Mouse (Mus musculus): Measurements from ENCODE around the gene Golph3l. TPM values are rescaled to one million over a fixed set of nuclear protein-coding genes. Genes with fewer than 3 reads are reported as not detected.

Golph3l gene
- polyA plus RNA-seq, 1 experiment = 11.8 TPM

- Histone ChIP-seq H3K27ac (ENCODE audit: control insufficient read depth, insufficient read depth, low read depth, low read length, poor library complexity) (no peak overlapping the region), H3K4me1 (ENCODE audit: control insufficient read depth, insufficient read depth, low read length) (no peaks in the 10 kb centered on the region; the same call in 1 of the 2 replicates), H3K4me3 (replicated peaks; ENCODE audit: control insufficient read depth, low read depth, low read length) (no peak overlapping the region)
- 74% methylated on average over 4 of the region's 4 CpGs for WGBS
- TF ChIP-seq CTCF (IDR thresholded peaks at IDR 0.05; ENCODE audit: control insufficient read depth, insufficient read depth, low read length) (no peak), POLR2A (IDR thresholded peaks at IDR 0.05; ENCODE audit: borderline replicate concordance, control insufficient read depth, low read depth, low read length) (no peak)
These were observed 41.0 kb downstream of the Golph3l start for GRCm38 (mm10) chr3:95629755-95630154.

GRCm38 (mm10) chr3:95630856-95631255, 42.1 kb downstream of the Golph3l start:
- TF ChIP-seq CTCF (IDR thresholded peaks at IDR 0.05; ENCODE audit: control insufficient read depth, insufficient read depth, low read length) = no peak
- TF ChIP-seq POLR2A (IDR thresholded peaks at IDR 0.05; ENCODE audit: borderline replicate concordance, control insufficient read depth, low read depth, low read length) = no peak
- no peak overlapping the region for H3K4me3 ChIP-seq (replicated peaks; ENCODE audit: control insufficient read depth, low read depth, low read length)
- H3K27ac ChIP-seq (ENCODE audit: control insufficient read depth, insufficient read depth, low read depth, low read length, poor library complexity) = no peak overlapping the region
- H3K4me1 ChIP-seq (ENCODE audit: control insufficient read depth, insufficient read depth, low read length) = no peaks in the 10 kb centered on the region; the same call in 1 of the 2 replicates
- WGBS = 30% methylated on average over 3 of the region's 3 CpGs

GRCm38 (mm10) chr3:95631304-95631703, 42.6 kb downstream of the Golph3l start:
- TF ChIP-seq CTCF (IDR thresholded peaks at IDR 0.05; ENCODE audit: control insufficient read depth, insufficient read depth, low read length) (no peak), POLR2A (IDR thresholded peaks at IDR 0.05; ENCODE audit: borderline replicate concordance, control insufficient read depth, low read depth, low read length) (no peak)
- WGBS = 85% methylated on average over 6 of the region's 6 CpGs
- Histone ChIP-seq H3K4me1 (ENCODE audit: control insufficient read depth, insufficient read depth, low read length) (no peaks in the 10 kb centered on the region; the same call in 1 of the 2 replicates), H3K4me3 (replicated peaks; ENCODE audit: control insufficient read depth, low read depth, low read length) (no peak overlapping the region), H3K27ac (ENCODE audit: control insufficient read depth, insufficient read depth, low read depth, low read length, poor library complexity) (peak overlapping the region; percentile 53)

- H3K4me3 ChIP-seq (replicated peaks; ENCODE audit: control insufficient read depth, low read depth, low read length) = no peak overlapping the region
- H3K27ac ChIP-seq (ENCODE audit: control insufficient read depth, insufficient read depth, low read depth, low read length, poor library complexity) = peak overlapping the region; percentile 9; the same call in 1 of the 2 replicates
- 74% methylated on average over 12 of the region's 12 CpGs for WGBS
- H3K4me1 ChIP-seq (ENCODE audit: control insufficient read depth, insufficient read depth, low read length) = no peaks in the 10 kb centered on the region; the same call in 1 of the 2 replicates
- TF ChIP-seq CTCF (IDR thresholded peaks at IDR 0.05; ENCODE audit: control insufficient read depth, insufficient read depth, low read length) = peak; percentile 30; the same call in 1 of the 2 replicates
- no peak for TF ChIP-seq POLR2A (IDR thresholded peaks at IDR 0.05; ENCODE audit: borderline replicate concordance, control insufficient read depth, low read depth, low read length)
These were observed 44.2 kb downstream of the Golph3l start for GRCm38 (mm10) chr3:95632648-95633588.

GRCm38 (mm10) chr3:95635636-95636035, 46.9 kb downstream of the Golph3l start:
- H3K27ac ChIP-seq (ENCODE audit: control insufficient read depth, insufficient read depth, low read depth, low read length, poor library complexity) = no peak overlapping the region
- 78% methylated on average over 4 of the region's 4 CpGs for WGBS
- TF ChIP-seq CTCF (IDR thresholded peaks at IDR 0.05; ENCODE audit: control insufficient read depth, insufficient read depth, low read length) (no peak), POLR2A (IDR thresholded peaks at IDR 0.05; ENCODE audit: borderline replicate concordance, control insufficient read depth, low read depth, low read length) (no peak)
- no peaks in the 10 kb centered on the region; the same call in 1 of the 2 replicates for H3K4me1 ChIP-seq (ENCODE audit: control insufficient read depth, insufficient read depth, low read length)
- H3K4me3 ChIP-seq (replicated peaks; ENCODE audit: control insufficient read depth, low read depth, low read length) = no peak overlapping the region

- Histone ChIP-seq H3K4me1 (ENCODE audit: control insufficient read depth, insufficient read depth, low read length) (no peaks in the 10 kb centered on the region; the same call in 1 of the 2 replicates), H3K27ac (ENCODE audit: control insufficient read depth, insufficient read depth, low read depth, low read length, poor library complexity) (no peak overlapping the region), H3K4me3 (replicated peaks; ENCODE audit: control insufficient read depth, low read depth, low read length) (no peak overlapping the region)
- TF ChIP-seq POLR2A (IDR thresholded peaks at IDR 0.05; ENCODE audit: borderline replicate concordance, control insufficient read depth, low read depth, low read length) (no peak), CTCF (IDR thresholded peaks at IDR 0.05; ENCODE audit: control insufficient read depth, insufficient read depth, low read length) (no peak)
- 80% methylated on average over 4 of the region's 4 CpGs for WGBS
These were observed 47.3 kb downstream of the Golph3l start for GRCm38 (mm10) chr3:95636072-95636471.

- Histone ChIP-seq H3K27ac (ENCODE audit: control insufficient read depth, insufficient read depth, low read depth, low read length, poor library complexity) (0 out of 2 replicates have a peak overlapping the region, but pooled peaks have one; percentile 24), H3K4me3 (replicated peaks; ENCODE audit: control insufficient read depth, low read depth, low read length) (no peak overlapping the region), H3K4me1 (ENCODE audit: control insufficient read depth, insufficient read depth, low read length) (no peaks in the 10 kb centered on the region; the same call in 1 of the 2 replicates)
- TF ChIP-seq POLR2A (IDR thresholded peaks at IDR 0.05; ENCODE audit: borderline replicate concordance, control insufficient read depth, low read depth, low read length) = no peak
- 0 out of 2 replicates have a peak, but pooled peaks have one; percentile 9 for TF ChIP-seq CTCF (IDR thresholded peaks at IDR 0.05; ENCODE audit: control insufficient read depth, insufficient read depth, low read length)
- 88% methylated on average over 1 of the region's 1 CpGs for WGBS
These were observed 51.0 kb downstream of the Golph3l start for GRCm38 (mm10) chr3:95639694-95640093.

- 69% methylated on average over 7 of the region's 7 CpGs for WGBS
- Histone ChIP-seq H3K4me1 (ENCODE audit: control insufficient read depth, insufficient read depth, low read length) (peaks cover 3% of the 10 kb centered on the region), H3K27ac (ENCODE audit: control insufficient read depth, insufficient read depth, low read depth, low read length, poor library complexity) (no peak overlapping the region), H3K4me3 (replicated peaks; ENCODE audit: control insufficient read depth, low read depth, low read length) (no peak overlapping the region)
- TF ChIP-seq CTCF (IDR thresholded peaks at IDR 0.05; ENCODE audit: control insufficient read depth, insufficient read depth, low read length) = no peak
- no peak for TF ChIP-seq POLR2A (IDR thresholded peaks at IDR 0.05; ENCODE audit: borderline replicate concordance, control insufficient read depth, low read depth, low read length)
These were observed 54.4 kb downstream of the Golph3l start for GRCm38 (mm10) chr3:95643097-95643496.
